Mouse (Mus musculus) heart, embryonic 10.5 days (tissue): ENCODE results near the gene L3mbtl3. TPM values are rescaled to one million over a fixed set of nuclear protein-coding genes. Genes with fewer than 3 reads are reported as not detected.

Experiments
- DNase-seq: peaks from one replicate; pipeline ENCODE4 v3.0.0-alpha.2; 2017; ENCODE audit warnings: low spot score
- H3K27ac ChIP-seq: fragments of 300-500 bp; sonication (generic); 2 replicates; pipeline ENCODE4 v1.5.1; 2016; ENCODE audit warnings: mild to moderate bottlenecking
- H3K27me3 ChIP-seq: fragments of 300-500 bp; sonication (generic); 2 replicates; pipeline ENCODE4 v1.6.1; 2016; ENCODE audit warnings: mild to moderate bottlenecking; ENCODE audit not compliant: poor library complexity, insufficient read depth, severe bottlenecking
- H3K36me3 ChIP-seq: fragments of 300-500 bp; sonication (generic); 2 replicates; pipeline ENCODE4 v1.6.1; 2016; ENCODE audit warnings: mild to moderate bottlenecking, moderate library complexity
- H3K4me1 ChIP-seq: fragments of 300-500 bp; sonication (generic); 2 replicates; pipeline ENCODE4 v1.6.1; 2016; ENCODE audit warnings: mild to moderate bottlenecking
- H3K4me3 ChIP-seq: fragments of 300-500 bp; sonication (generic); 2 replicates; pipeline ENCODE4 v1.5.1; 2016; ENCODE audit warnings: mild to moderate bottlenecking, moderate library complexity
- H3K9me3 ChIP-seq: fragments of 300-500 bp; sonication (generic); 2 replicates; pipeline ENCODE4 v1.6.1; 2016; ENCODE audit warnings: mild to moderate bottlenecking, moderate library complexity
- WGBS: fragments of 180-500 bp; shearing (Covaris S2); methylation state at CpG from one replicate; pipeline ENCODE4 v1.1.7; 2016; 5-methylcytosine and 5-hydroxymethylcytosine counted together
- polyA plus RNA-seq: library from polyadenylated mRNA; unstranded; fragments of >200 nt; fragmentation: Nextera tagmentation; extraction: Ambion mirVana; gene quantifications from 2 replicates; pipeline ENCODE4 v1.2.1, GENCODE M21; 2016

Gene L3mbtl3
- polyA plus RNA-seq, 1 experiment from 2014 or later = 13.2 TPM

DNA sequence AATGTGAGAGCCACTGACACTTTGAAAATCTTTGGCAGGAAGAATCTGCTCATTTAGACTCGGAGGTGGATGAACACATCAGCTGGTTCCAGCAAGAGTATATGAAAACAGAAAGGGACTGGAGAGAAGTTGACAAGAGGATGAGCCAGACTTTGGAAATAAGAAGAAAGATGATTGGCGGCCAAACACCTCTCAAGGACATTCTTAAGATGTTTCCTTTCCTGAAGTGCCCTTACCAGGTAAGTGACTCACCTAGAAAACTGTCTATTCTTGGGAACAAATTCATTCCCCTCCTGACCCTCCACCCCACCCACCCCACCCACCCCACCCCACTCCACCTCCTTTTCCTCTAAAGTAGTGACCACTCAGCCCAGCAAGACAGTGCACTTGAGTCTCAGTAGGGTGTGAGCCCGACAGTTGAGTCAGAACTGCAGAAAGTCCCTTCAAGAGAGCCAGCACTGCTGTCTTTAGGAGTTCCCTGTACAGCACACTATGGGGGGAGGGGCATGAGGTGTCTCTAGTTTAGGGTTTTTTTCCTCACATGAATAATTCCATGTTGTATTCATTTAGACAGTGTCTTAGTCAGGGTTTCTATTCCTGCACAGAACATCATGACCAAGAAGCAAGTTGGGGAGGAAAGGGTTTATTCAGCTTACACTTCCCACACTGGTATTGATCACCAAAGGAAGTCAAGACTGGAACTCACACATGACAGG, 111.9 kb downstream of the L3mbtl3 start:
- Histone ChIP-seq H3K9me3 (no peaks in the 10 kb centered on the region), H3K4me1 (0 out of 2 replicates have a peak, but pooled peaks cover 3% of the 10 kb centered on the region), H3K4me3 (no peak overlapping the region), H3K27me3 (no peaks in the 10 kb centered on the region), H3K36me3 (no peaks in the 10 kb centered on the region), H3K27ac (no peak overlapping the region)
- no peak for DNase-seq
- WGBS = 75% methylated on average over 3 of the region's 3 CpGs

- Histone ChIP-seq H3K4me1 (0 out of 2 replicates have a peak, but pooled peaks cover 3% of the 10 kb centered on the region), H3K9me3 (no peaks in the 10 kb centered on the region), H3K27me3 (no peaks in the 10 kb centered on the region), H3K27ac (no peak overlapping the region), H3K4me3 (no peak overlapping the region), H3K36me3 (no peaks in the 10 kb centered on the region)
- no peak for DNase-seq
- WGBS = 58% methylated on average over 4 of the region's 4 CpGs
These were observed 115.9 kb downstream of the L3mbtl3 start for GRCm38 (mm10) chr10:26259908-26260307.

GRCm38 (mm10) chr10:26249426-26250165, 126.2 kb downstream of the L3mbtl3 start:
- no peak for DNase-seq
- Histone ChIP-seq H3K36me3 (no peaks in the 10 kb centered on the region), H3K27ac (no peak overlapping the region), H3K4me3 (no peak overlapping the region), H3K4me1 (no peaks in the 10 kb centered on the region), H3K27me3 (no peaks in the 10 kb centered on the region), H3K9me3 (no peaks in the 10 kb centered on the region)
- 76% methylated on average over 7 of the region's 7 CpGs for WGBS

- no peaks in the 10 kb centered on the region for H3K9me3 ChIP-seq
- H3K27me3 ChIP-seq = no peaks in the 10 kb centered on the region
- no peak overlapping the region for H3K27ac ChIP-seq
- H3K4me1 ChIP-seq = no peaks in the 10 kb centered on the region
- WGBS = 79% methylated on average over 6 of the region's 6 CpGs
- no peak overlapping the region for H3K4me3 ChIP-seq
- no peak for DNase-seq
- no peaks in the 10 kb centered on the region for H3K36me3 ChIP-seq
These were observed 131.3 kb downstream of the L3mbtl3 start for GRCm38 (mm10) chr10:26244466-26244865.

- H3K9me3 ChIP-seq = no peaks in the 10 kb centered on the region
- WGBS = 86% methylated on average over 3 of the region's 3 CpGs
- no peaks in the 10 kb centered on the region for H3K36me3 ChIP-seq
- no peaks in the 10 kb centered on the region for H3K4me1 ChIP-seq
- no peak for DNase-seq
- no peaks in the 10 kb centered on the region for H3K27me3 ChIP-seq
- no peak overlapping the region for H3K27ac ChIP-seq
- H3K4me3 ChIP-seq = no peak overlapping the region
These were observed 132.6 kb downstream of the L3mbtl3 start for GRCm38 (mm10) chr10:26243203-26243602.

GRCm38 (mm10) chr10:26239090-26239489, 136.7 kb downstream of the L3mbtl3 start:
- WGBS = 65% methylated on average over 1 of the region's 1 CpGs
- Histone ChIP-seq H3K27me3 (no peaks in the 10 kb centered on the region), H3K9me3 (no peaks in the 10 kb centered on the region), H3K36me3 (no peaks in the 10 kb centered on the region), H3K4me3 (no peak overlapping the region), H3K27ac (no peak overlapping the region), H3K4me1 (no peaks in the 10 kb centered on the region)
- DNase-seq = no peak

DNA sequence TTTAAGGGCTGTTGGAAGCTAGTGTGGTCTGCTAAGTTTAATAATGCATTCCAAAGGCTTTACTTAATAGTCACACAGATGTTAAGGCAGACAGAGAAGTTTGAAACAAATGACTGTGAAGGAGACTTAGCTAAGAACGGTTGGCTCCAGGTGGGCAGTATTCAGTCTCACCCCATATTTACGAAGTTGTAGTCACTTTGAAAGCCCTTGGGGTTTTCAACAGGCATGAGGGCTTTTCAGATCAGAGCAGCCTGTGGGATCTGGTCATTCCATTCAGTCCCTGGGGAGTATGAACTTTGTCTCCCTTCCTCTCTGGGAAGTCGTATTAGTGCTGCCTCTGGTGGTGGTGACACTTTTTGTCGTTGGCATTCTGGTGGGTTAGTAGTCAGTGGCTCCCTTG, 137.2 kb downstream of the L3mbtl3 start:
- Histone ChIP-seq H3K27me3 (no peaks in the 10 kb centered on the region), H3K36me3 (no peaks in the 10 kb centered on the region), H3K9me3 (no peaks in the 10 kb centered on the region), H3K4me3 (no peak overlapping the region), H3K4me1 (no peaks in the 10 kb centered on the region), H3K27ac (no peak overlapping the region)
- DNase-seq = no peak
- 46% methylated on average over 4 of the region's 4 CpGs for WGBS

DNA sequence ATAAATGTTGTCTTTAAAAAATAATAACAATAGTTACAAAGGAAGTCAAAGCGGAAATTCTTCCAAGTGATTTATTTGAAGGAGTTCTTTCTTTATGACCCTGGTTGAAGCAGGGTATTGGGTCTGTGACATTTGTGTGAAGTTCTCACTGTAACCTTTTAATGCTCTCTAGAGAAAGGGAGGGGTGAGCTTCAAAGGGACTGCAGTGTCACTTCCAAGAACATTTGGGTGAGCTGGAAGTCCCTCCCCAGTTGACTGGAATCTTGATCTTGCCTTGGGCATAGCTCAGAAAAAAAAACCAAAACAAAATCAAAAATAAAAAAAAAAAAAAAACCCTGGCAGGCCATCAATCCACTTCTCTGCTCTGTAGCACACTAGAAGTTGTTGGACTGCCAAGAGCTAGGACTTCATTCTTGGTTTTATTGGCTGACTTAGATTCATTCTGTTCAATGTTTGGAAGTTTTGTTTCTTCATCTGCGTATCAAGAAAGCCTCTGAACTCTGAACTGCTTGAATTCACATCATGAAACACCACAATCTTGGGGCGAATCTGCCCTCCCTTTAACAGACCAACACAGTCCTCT, 143.6 kb downstream of the L3mbtl3 start:
- no peak for DNase-seq

GRCm38 (mm10) chr10:26229488-26229887, 146.3 kb downstream of the L3mbtl3 start, which contains the start of gene Samd3:
Samd3 (plus strand) TSS chr10:26229707.
- Histone ChIP-seq H3K4me1 (no peaks in the 10 kb centered on the region), H3K27ac (no peak within 1 kb of the TSS), H3K27me3 (no peaks in the 10 kb centered on the region), H3K9me3 (no peaks in the 10 kb centered on the region), H3K36me3 (no peaks in the 10 kb centered on the region), H3K4me3 (no peak within 1 kb of the TSS)
- DNase-seq = no peak
- 41% methylated on average over 4 of the region's 4 CpGs for WGBS

More for the DNA sequence above, 143.6 kb downstream of the L3mbtl3 start:
- no peaks in the 10 kb centered on the region for H3K36me3 ChIP-seq
- H3K9me3 ChIP-seq = no peaks in the 10 kb centered on the region
- no peak overlapping the region for H3K4me3 ChIP-seq
- no peaks in the 10 kb centered on the region for H3K4me1 ChIP-seq
- no peaks in the 10 kb centered on the region for H3K27me3 ChIP-seq
- 80% methylated on average over 3 of the region's 3 CpGs for WGBS
- H3K27ac ChIP-seq = no peak overlapping the region

- no peaks in the 10 kb centered on the region for H3K9me3 ChIP-seq
These were observed 147.6 kb downstream of the L3mbtl3 start for GRCm38 (mm10) chr10:26228187-26228586.

DNA sequence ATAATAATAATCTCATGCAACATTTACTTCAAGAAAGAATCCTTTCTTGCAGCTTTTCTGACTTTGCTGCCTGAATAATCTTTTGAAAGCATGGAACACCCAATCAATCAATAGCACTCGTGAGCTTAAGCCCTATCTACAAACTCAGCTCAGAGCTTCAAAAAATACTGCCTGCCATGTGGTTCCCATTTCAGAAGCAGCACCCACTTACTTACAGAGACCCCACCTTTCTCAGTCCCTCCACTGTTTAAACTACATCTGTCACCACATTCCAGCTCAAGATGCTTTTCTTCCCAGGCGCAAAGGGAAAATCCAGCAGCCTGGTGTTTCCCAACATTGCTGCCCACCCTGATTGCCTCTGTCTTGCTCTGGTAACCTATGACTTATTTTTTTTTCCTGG, 149.0 kb downstream of the L3mbtl3 start:
- H3K27ac ChIP-seq = no peak overlapping the region
- no peaks in the 10 kb centered on the region for H3K4me1 ChIP-seq
- WGBS = 31% methylated on average over 2 of the region's 2 CpGs
- no peaks in the 10 kb centered on the region for H3K9me3 ChIP-seq
- no peaks in the 10 kb centered on the region for H3K27me3 ChIP-seq
- no peaks in the 10 kb centered on the region for H3K36me3 ChIP-seq
- no peak overlapping the region for H3K4me3 ChIP-seq
- DNase-seq = peak; percentile 58

More at GRCm38 (mm10) chr10:26228187-26228586, 147.6 kb downstream of the L3mbtl3 start:
- Histone ChIP-seq H3K36me3 (no peaks in the 10 kb centered on the region), H3K27ac (no peak overlapping the region), H3K27me3 (no peaks in the 10 kb centered on the region), H3K4me3 (no peak overlapping the region), H3K4me1 (no peaks in the 10 kb centered on the region)
- DNase-seq = no peak

- Histone ChIP-seq H3K4me3 (no peak overlapping the region), H3K4me1 (no peaks in the 10 kb centered on the region), H3K27ac (no peak overlapping the region), H3K36me3 (no peaks in the 10 kb centered on the region), H3K27me3 (no peaks in the 10 kb centered on the region), H3K9me3 (no peaks in the 10 kb centered on the region)
- DNase-seq = peak; percentile 9
- 84% methylated on average over 5 of the region's 5 CpGs for WGBS
These were observed 149.5 kb downstream of the L3mbtl3 start for GRCm38 (mm10) chr10:26226241-26226640.
